Mouse (Mus musculus) lung, adult 18-20 months (tissue): ENCODE measurements around the gene Vstm2b.

Experiments used
- DNase-seq, 2 experiments: peaks; one replicate each; pipeline ENCODE4 v3.0.0; 2022; ENCODE audit warnings: mixed read lengths in 2 of 2

Vstm2b gene

DNA sequence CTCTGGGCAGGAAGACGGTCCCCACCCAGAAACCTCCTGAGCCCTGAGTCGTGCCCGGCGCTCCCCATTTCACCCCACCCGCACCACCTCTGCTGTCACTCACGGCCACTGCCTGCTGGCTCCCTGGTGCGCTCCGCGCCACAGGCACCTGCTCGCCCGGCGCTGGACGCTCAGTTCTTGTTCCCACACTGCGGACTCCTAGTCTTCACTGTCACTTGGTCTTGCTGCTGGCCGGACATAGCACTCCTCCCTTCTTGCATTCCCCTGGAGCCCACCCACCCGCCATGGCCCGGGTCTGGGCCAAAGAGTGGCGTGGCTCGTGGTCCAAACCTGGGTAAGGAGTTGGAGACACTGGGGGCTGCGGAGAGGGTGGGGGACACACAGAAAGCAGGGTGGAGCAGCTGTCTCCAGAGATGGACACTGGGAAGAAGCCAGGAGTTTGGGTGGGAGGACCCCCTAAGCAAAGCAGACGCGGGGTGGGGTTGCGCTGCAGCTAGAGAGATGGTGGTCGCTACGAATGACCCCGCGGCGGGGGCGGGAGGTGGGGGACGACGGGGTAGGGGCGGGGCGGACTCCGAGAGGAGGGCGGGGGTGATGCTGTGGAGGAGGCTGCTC is at the start of gene Vstm2b:
TSS of gene Vstm2b (plus strand) at position 233 of the 615 bp plus-strand sequence.
- DNase-seq: no peak

DNA sequence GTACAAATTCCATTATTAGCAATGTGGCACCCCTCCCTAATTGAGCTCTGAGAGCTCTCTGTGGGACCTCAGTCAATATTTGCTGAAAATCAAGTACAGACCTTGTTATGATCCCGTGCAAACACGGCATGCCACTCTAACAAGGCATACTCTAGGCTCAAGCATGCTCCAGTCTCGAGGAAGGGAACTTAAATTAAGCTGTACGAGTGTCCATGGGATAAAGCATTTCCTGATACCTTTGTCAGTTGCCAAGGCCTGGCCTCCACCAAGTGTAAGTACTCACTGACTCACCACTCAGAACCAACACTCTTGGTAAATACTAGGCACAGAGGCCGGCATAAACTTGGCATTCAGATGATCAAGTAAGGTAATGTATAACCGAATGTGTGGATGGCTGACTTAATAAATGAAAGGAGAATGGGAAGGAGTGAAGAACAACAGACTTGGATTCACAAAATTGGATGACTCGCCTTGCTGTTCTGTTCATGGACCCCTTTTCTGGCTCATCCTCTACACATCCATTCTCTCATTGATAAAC is 42.0 kb upstream of the Vstm2b start:
- peak; percentile 79 to 84 for DNase-seq

DNA sequence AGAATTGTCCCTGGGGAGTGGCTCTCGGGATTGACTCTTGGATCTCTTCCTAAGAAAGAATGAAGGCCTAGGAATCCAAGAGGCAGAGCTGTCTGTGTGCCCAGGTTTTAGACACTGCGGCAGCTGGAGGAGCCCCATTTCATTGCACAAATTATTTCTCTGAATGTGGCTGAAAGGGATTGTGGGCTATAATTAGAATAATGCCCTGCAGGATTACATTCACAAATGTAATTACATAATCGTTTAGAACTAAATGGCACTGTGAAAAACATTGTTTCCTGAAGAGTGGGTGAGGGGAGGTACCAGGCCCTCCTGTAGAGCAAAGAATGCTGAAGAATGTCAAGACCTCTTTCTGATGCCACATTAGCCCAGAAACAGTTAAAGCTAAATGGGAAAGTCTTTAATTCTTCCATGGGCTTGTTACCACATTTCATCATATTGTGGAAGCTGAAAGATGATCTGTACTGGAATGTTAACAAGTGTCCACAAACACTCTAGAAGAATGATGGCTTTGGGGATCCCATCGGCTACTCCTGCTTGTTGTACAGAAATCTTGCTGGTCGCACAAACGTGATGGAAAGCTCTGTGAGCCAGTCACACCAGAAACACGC is 24.6 kb upstream of the Vstm2b start:
- DNase-seq: no peak

DNA sequence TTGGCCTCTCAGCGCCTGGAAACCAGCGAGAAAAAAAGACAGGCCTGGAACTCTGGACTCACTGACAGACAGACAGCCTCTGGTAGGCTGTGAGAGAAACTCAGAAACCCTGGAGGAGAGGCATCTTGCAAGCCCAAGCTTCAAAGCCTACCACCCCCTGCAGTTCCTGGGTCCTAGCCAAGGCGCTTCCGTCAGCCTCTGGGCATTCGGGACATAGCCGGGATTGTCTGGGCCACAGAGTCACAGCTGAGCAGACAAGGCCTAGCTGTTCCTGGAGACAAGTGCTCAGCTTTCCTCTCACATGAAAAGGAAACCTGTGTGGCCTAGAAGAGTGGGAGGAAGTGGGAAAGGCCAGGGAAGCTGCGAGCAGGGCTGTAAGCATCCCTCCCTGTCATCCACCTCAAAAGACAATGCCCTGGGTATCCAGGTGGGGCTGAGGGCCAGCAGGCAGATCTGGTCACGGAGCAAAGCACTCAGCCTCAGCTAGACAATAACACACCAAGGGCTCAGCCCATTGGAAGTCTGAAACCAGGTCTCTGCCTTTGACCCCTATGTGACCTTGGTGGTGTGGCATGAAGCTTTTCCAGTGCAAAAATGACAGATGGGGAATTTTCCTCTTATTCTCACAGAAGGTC is 13.2 kb upstream of the Vstm2b start:
- DNase-seq: peak; percentile 29 to 34

DNA sequence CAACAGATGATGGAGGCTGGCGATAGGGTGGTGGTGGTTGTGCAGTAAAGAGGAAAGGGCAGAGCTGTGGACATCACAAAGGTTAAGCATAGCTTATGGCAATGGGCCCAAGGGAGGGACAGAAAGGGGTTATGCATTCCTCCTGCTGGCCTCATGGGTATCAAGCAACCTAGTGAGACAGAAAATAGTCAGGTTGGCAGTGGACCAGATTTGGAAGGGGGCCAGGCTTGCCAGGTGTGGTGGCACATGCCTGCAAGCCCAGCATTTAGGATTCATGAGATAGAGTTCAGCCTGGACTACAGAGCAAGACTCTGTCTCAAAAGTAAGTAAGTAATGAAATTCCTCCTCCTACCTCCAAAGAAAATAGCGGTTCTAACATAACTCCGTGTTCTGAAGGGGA is 9.8 kb upstream of the Vstm2b start:
- DNase-seq: no peak

DNA sequence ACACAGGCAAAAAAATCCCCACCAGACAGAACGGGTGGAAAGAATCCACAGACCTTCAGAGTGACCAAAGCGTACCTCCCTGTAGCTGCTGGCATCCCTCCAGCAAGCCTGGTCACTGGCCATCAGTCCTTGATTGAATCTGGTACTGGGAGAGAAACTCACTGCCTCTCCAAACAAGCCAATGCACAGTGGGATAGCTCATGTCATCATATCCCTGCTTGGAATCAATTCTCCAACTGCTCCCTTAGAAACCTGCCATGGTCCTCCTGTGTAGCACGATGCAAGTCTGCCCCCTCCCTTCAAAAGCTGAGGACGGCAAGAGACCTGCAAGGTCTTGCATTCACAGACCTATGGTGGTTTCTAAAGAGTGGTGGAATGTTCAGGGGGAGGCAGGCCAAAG is 1.2 kb upstream of the Vstm2b start:
- no peak for DNase-seq

DNA sequence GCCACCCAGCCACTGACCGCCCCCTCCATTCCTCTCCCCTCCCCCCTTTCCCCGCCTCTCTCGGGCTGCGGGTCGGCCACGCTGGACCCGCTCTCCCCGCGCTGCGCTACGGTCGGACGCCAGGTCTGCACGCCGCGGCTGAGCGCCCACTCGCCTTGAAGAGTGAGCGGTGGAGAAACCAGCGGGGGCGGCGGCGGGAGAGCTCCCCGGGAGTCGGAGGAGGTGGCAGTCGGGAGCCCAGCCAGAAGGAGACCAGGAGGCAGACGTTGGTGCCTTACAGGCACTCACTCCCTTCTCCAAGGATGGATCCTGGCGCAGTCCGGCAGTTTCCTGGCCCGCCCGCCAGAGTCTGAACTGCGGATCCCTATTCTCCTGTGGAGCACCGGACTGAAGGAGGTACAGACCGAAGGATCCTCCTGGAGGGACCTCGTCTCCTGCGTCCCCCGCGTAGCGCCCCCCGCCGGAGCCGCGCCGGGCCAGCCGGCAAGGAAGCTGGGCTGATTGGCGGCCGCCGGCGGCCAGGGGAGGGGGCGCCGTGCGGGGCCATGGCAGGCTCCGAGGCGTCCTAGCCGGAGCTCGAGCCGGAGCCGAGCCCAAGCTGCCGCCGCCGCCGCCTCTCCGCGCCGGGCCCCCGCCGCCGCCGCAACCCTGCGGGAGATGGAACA is 715 bp downstream of the Vstm2b start:
- DNase-seq: no peak

DNA sequence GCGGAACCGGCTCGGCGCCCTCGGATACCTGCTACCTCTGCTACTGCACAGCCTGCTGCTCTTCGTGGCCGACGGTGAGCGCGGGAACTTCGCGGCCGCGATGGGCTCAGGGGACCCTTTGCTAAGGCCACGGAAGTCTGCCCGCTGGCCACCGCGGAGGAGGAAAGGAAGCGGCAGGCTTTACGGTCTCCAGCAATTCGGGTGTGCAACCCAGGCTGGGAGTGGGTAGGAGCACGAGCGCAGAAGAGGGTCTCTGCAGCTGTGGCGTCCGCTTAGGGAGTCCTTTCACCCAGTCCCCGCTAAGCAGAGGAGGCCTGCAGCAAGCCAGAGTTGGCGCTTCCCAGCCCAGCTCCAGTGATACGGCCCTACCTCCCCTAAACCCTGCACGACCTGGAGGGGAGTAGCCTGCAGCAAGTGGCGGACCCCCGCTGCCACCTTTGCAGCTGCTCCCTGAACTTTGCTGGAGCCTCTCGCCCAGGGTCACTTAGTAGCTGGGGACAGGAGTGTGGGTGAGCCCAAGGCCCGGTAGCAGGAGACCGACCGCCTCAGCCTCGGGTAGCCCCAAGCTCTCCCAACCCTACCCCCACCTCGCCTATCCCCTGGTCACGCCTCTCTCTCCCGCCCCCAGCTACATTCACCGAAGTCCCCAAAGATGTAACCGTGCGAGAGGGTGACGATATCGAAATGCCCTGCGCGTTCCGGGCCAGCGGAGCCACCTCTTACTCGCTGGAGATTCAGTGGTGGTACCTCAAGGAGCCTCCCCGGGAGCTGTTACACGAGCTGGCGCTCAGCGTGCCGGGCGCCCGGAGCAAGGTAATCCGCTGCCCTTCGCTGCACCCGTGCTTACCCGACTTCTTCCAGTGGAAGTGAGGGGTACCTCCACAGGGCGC is 1.5 kb downstream of the Vstm2b start:
- DNase-seq: no peak

DNA sequence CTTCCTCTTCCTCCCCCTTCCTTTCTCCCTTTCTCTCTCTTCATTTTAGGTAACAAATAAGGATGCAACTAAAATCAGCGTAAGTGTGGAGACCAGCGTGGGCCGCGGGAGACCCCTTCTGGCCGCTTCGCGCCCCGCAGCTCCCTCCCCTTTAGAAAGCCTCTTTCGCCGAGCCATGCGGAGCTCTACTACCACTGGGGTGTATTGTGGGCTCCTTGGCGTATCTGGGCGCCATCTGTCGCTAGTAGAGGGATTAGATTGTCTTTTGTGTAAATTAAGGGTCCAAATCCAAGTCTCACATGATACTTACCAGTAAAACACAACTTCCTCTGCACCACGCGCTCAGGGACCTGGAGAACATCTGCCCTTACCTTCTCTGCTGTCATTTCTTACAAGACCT is 3.1 kb downstream of the Vstm2b start:
- DNase-seq: peak; percentile 44 to 46

DNA sequence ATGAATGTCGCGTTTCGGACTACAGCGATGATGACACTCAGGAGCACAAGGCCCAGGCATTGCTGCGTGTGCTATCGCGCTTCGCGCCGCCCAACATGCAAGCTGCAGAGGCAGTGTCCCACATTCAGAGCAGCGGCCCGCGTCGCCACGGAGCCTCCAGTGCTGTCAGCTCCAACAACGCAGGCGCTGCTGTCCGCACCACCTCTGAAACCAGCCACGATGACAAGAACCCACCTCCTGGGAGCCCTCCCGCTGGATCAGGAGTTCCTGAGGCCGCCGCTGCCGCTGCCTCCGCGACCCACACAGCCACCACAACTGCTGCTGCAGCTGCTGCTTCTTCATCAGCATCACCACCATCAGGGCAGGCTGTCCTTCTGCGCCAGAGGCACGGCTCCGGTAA is 4.4 kb downstream of the Vstm2b start:
- no peak for DNase-seq

DNA sequence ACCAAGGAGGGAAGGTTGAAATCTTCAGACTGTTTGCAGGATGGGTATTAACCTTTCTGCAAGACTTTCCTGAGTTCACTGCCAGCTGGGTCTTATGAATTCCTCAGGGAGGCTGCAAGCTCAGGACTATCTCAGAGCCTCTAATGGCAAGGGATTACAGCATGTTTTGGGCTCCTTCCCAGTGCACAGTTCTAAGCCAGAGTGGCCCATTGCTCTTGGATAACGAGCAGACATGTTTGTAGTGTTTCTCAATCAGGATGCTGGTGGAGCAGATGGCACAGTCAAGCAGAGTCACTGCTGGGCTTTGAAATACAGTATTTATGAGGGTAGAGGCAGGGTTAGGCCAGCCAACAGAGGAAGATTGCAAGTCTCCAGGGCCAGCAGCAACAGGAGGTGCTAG is 8.4 kb downstream of the Vstm2b start:
- peak in 1 of 2 experiments; percentile 14 for DNase-seq

DNA sequence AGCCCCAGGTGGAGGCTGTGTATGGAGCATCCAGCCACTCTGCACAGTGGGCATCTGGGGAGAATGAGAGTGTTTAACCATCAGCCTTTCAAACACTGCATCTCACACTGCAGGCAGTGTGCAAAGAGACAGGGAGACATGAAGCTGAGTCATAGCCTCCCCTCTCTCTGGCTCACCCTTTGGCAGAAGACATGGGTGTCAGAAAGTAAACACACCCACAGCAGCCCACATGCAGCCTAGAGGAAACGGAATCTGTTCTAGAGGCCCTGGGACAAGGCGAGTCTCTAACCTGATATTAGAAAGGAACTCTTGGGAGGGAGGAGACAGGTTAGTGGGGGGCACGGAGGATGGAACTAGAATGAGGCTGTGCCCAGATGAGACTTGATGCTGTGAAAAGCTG is 18.6 kb downstream of the Vstm2b start:
- DNase-seq: no peak

DNA sequence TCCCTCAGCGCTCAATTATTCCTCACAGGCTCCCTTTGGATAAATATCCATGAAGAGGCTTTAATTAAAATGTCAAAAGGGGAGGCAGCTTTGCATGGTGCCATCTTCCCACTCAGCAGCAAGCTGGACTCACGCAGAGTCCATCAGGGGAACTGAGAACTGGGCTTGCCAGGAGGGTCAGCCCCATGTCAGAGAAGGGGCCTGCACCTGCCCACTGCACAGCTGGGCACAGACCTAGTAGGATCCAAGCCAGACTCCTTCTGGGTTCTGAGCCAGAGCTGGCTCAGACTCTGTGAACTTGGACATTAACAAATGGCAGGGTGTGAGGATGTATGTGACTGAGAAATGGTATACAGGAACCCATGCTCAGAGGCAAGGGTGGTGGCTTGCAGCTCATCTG is 22.0 kb downstream of the Vstm2b start:
- DNase-seq: no peak

DNA sequence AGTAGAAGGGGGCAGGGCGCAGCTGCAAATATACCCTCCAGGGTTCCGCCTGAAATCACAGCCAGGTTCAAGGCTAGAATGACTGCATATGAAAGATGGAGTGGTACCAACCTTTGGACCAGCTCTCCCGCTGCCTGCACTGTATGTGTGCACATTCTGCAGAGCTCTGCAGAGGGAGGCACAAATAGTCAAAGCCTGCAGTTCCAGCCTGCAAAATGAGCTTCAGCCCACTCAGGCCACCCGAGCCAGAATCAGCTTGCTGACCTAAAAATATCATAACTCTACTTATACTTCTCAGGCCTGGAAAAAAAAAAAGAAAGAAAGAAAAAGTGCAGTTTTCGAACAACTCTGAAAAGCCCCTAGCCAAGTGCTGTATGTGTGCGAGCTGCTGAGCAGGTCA is 23.2 kb downstream of the Vstm2b start:
- DNase-seq: no peak

DNA sequence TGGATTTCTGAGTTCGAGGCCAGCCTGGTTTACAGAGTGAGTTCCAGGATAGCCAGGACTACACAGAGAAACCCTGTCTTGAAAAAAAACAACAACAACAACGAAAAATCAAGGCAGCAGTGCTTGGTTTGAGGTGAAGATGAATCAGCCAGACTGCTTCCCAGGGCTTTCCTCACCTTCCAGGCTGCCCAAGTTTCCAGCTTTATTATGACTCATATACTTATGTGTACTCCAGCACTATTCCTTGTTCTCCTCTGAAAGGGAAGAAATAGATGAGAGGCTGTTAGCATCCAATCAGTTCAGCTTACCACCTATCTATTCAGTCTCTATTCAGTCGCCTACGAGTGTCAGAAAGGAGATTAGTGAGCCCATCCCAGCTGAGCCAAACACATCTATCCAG is 24.7 kb downstream of the Vstm2b start:
- no peak for DNase-seq

DNA sequence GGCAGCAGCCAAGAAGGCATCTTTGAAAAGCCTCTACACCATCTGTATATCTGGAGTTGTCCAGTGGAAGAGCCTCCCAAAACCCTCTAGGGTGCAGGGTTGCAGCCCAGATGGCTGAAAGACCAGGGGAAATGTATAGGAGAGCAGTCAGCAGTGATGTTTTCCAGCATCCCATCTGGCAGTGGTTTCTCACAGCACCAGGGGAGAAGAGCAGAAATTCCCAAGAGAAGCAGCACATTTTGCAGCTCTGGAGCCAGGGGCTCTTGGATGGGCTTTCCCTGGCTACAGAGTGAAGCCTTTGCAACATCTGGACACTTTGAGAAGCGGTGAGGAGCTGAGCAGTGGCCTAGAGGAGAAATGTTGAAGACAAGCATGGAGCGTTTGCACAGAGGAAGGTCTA is 30.3 kb downstream of the Vstm2b start:
- no peak for DNase-seq

DNA sequence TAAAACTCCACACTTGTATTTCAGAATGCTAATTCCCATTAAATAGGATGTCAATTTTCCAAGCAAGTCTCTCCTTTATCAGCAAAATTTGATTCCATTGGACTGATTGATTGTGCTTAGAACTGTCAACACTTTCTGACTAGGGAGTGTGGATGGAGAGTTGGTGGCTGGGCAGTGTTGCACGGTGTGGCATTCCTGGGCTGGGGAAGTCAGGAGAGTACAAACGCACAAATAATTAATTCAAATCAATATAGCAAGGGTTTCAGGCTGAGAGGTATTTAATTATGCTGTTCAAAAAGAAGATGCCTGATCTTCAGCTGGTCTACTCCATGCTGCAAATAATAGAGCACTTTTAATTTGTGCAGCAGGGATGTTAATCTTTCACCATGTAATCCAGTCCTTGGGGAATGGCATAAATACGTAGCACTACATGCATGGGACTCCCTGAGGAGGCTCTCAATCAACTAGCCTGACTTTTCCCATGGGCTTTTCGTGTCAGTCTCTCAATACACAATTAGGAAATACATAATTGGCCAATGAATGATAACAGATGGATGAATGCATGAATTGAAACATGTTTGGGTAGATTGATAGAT is 38.6 kb downstream of the Vstm2b start:
- DNase-seq: no peak

DNA sequence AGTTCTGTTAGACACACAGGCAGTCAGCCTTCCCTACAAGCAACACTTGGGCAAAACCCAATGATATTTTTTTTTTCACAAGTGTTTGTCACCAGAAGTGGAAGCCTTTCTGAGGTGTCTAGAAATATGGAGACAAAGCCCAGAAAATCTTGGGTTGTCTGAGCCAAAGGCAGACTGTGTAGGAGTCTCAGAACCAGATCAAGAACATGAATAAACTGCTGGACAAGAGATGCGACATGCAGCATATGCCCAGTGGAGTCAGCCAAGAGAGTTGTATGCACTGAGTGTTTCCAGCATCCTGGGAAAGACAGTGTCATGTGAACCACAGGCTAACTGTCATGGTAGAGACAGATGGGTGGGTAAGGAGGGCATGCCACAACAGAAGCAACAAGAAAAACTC is 41.2 kb downstream of the Vstm2b start:
- no peak for DNase-seq

DNA sequence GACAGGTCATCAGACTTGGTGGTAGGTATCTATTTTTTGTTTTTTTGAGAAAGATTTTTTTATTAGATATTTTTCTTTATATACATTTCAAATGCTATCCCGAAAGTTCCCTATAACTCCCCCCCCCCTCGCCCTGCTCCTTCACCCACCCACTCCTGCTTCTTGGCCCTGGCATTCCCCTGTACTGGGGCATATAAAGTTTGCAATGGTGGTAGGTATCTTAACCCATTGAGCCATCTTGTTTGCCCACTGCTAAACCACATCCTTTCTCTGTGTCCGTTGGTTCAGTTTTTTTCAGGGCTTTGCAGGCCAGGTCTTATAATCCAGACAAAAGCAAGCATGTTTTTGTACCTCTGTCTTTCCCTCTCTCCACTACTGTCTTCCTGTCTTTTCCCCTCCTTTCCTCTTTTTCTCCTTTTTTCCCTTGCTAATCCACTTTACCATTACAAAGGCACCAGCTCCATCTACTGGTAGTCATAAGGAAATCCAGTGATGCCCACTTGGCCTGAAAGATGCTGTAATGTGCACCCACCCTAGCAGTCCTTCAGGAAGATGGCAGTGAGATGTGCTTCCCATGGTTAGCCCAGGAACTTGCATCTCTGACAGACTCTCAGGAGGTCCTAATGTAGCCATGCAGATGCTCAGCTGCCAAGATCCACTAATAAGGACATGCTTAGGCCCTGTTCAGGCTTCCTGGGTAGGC is 44.3 kb downstream of the Vstm2b start:
- no peak for DNase-seq
